Mouse (Mus musculus) olfactory bulb, adult 2 months (tissue): ENCODE data around the gene Auts2.

ENCODE experiments used
- CTCF ChIP-seq: fragments of 200-500 bp; IDR thresholded peaks from 2 replicates; pipeline ENCODE4 v1.5.1; 2012; ENCODE audit warnings: low read depth, mild to moderate bottlenecking, low read length, moderate library complexity; ENCODE audit not compliant: insufficient read depth
- POLR2A ChIP-seq: fragments of 200-500 bp; IDR thresholded peaks from 2 replicates; pipeline ENCODE4 v1.6.1; 2012; ENCODE audit warnings: mild to moderate bottlenecking, low read depth, low read length, moderate library complexity; ENCODE audit not compliant: insufficient read depth

DNA sequence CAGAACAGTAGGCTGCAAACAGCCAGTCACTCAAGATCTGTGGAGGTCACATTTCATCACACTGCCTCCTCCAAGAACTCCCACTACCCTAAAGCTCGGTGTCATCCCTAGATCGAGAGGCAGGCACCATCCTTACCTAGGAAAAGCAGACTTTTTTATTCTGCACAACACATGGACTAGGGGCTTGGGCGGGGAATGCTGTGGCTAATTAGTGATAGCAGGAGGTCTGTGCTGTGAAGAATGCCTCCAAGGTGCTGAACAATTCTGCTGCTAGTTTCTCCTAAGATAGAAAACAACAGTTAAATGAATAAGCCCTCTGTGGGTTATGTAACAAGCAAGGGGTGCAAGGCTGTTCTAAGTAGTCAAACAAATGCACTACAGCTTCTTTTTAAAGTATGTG, 717.7 kb downstream of the Auts2 start:
- no peak for TF ChIP-seq CTCF
- TF ChIP-seq POLR2A: no peak
